Mouse (Mus musculus): ENCODE measurements at regions not wholly inside any gene's neighbourhood (a gene's known extent, or its start where the extent isn't known, plus 50 kb on each side); places are given as distances from the start of the nearest gene placed in this dataset.

GRCm38 (mm10) chr10:118603857-118604414 is 163.1 kb downstream of the Ifng start:
- H3K27me3 ChIP-seq, result no peaks in the 10 kb centered on the region
- H3K4me2 ChIP-seq, result no peak overlapping the region
- no peaks in the 10 kb centered on the region for H3K36me3 ChIP-seq
- 0 out of 2 replicates have a peak, but pooled peaks cover 3% of the 10 kb centered on the region for H3K9me3 ChIP-seq
- no peaks in the 10 kb centered on the region for H3K4me1 ChIP-seq (replicated peaks)
- 85% methylated on average over 13 of the region's 13 CpGs for WGBS
- H3K4me3 ChIP-seq (replicated peaks), result no peak overlapping the region
- no peak overlapping the region for H3K9ac ChIP-seq (replicated peaks)
- H3K27ac ChIP-seq, result no peak overlapping the region
- ATAC-seq (ENCODE audit: insufficient number of reproducible peaks, insufficient read depth, low FRiP score, low TSS enrichment, low read depth), result no peak

DNA sequence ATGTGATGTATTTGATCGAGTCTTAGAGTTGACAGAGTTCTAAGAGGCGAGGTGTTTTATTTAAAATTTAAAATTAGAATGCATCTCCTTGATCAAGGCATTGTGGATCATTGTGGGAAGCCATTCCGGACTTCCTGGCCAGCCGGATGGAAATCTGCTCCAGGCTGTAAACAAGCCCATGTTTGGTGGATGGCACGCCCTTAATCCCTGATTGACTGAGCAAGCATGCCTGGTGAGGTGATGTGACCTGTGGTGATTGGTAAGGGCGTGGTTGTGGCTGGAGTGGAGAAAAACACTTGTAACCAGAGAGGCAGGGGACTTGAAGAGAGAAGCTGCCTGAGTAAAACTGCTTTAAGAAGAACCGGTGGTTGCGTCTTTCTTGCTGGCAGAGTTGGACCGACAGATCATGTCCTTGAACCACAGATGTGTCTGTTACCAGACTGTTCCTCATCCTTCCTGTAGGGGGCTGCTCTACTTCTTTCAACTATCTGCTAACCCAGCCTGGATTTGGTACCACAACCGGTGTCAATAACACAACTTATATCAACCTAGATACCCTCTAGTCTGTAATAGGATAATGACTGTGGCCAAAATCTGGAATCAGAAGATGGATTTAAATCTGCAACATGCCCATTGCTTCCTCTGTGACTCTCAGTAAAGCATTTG is 164.4 kb downstream of the Ifng start:
- Histone ChIP-seq H3K27ac (no peak overlapping the region), H3K27me3 (no peaks in the 10 kb centered on the region), H3K4me1 (replicated peaks) (no peaks in the 10 kb centered on the region), H3K9ac (replicated peaks) (no peak overlapping the region), H3K36me3 (no peaks in the 10 kb centered on the region), H3K9me3 (0 out of 2 replicates have a peak, but pooled peaks cover 3% of the 10 kb centered on the region), H3K4me2 (no peak overlapping the region), H3K4me3 (replicated peaks) (no peak overlapping the region)
- no peak for ATAC-seq (ENCODE audit: insufficient number of reproducible peaks, insufficient read depth, low FRiP score, low TSS enrichment, low read depth)
- 88% methylated on average over 10 of the region's 10 CpGs for WGBS

DNA sequence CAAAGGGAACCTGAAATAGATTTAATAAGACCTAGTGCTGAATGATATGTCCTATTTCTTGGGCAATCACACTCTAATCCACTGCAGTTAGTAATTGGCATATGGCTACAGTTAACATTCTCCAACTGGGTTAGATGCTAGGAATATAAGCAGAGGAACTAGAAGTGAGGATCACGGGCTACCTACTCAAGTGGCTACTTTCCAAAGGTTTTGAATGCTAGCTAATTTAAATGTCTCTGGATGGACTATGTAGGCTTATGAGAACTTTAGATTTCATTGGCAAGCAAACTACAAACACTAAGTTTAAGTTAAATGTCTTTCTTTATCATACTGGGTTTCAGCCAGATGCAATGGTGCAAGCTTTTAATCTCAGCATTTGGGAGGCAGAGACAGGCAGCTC is 166.6 kb downstream of the Ifng start:
- Histone ChIP-seq H3K4me3 (replicated peaks) (no peak overlapping the region), H3K4me1 (replicated peaks) (no peaks in the 10 kb centered on the region), H3K9me3 (0 out of 2 replicates have a peak, but pooled peaks cover 3% of the 10 kb centered on the region), H3K27me3 (no peaks in the 10 kb centered on the region), H3K9ac (replicated peaks) (no peak overlapping the region), H3K36me3 (no peaks in the 10 kb centered on the region), H3K4me2 (no peak overlapping the region), H3K27ac (no peak overlapping the region)
- no peak for ATAC-seq (ENCODE audit: insufficient number of reproducible peaks, insufficient read depth, low FRiP score, low TSS enrichment, low read depth)
- 83% methylated on average over 1 of the region's 1 CpGs for WGBS

- Histone ChIP-seq H3K27me3 (no peaks in the 10 kb centered on the region), H3K4me3 (replicated peaks) (no peak overlapping the region), H3K36me3 (no peaks in the 10 kb centered on the region), H3K4me2 (no peak overlapping the region), H3K9me3 (0 out of 2 replicates have a peak, but pooled peaks cover 3% of the 10 kb centered on the region), H3K9ac (replicated peaks) (no peak overlapping the region), H3K4me1 (replicated peaks) (no peaks in the 10 kb centered on the region), H3K27ac (no peak overlapping the region)
- ATAC-seq (ENCODE audit: insufficient number of reproducible peaks, insufficient read depth, low FRiP score, low TSS enrichment, low read depth), result no peak
- WGBS, result 62% methylated on average over 4 of the region's 4 CpGs
Measured at GRCm38 (mm10) chr10:118608376-118609145, 167.7 kb downstream of the Ifng start.

GRCm38 (mm10) chr10:118609157-118609556 is 168.3 kb downstream of the Ifng start:
- 84% methylated on average over 4 of the region's 4 CpGs for WGBS
- Histone ChIP-seq H3K4me1 (replicated peaks) (no peaks in the 10 kb centered on the region), H3K4me2 (no peak overlapping the region), H3K27me3 (no peaks in the 10 kb centered on the region), H3K4me3 (replicated peaks) (no peak overlapping the region), H3K27ac (no peak overlapping the region), H3K9me3 (0 out of 2 replicates have a peak, but pooled peaks cover 3% of the 10 kb centered on the region), H3K36me3 (no peaks in the 10 kb centered on the region), H3K9ac (replicated peaks) (no peak overlapping the region)
- no peak for ATAC-seq (ENCODE audit: insufficient number of reproducible peaks, insufficient read depth, low FRiP score, low TSS enrichment, low read depth)

DNA sequence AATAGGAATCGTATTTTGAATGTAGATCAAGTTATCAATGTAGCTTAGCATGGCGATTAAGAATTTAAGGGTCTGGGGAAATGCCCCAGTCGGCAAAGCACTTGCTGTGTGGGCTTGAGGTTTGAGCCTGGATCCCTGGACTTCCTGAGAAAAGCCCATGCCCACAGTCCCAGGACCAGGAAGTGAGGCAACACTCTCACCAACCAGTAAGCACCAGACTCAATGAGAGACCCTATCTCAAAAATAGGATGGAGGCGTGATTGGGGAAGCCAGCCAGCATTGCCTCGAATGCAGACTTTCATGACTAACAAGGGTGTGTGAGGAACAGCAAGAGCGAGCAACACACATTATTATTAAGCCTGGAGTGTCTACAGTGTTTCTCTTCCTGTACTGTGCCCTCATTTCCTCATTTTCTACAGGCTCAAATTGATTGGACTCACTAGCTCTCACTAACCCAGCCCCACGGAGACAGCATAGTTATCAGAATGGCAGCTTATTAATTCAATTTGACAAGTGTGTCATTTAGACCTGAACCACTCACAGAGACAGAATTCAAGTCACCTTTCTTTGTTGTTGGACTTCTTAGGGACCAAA is 170.1 kb downstream of the Ifng start:
- no peaks in the 10 kb centered on the region for H3K36me3 ChIP-seq
- no peaks in the 10 kb centered on the region for H3K27me3 ChIP-seq
- no peak overlapping the region for H3K27ac ChIP-seq
- no peak overlapping the region for H3K4me3 ChIP-seq (replicated peaks)
- no peak overlapping the region for H3K9ac ChIP-seq (replicated peaks)
- no peaks in the 10 kb centered on the region for H3K4me1 ChIP-seq (replicated peaks)
- 85% methylated on average over 7 of the region's 7 CpGs for WGBS
- H3K4me2 ChIP-seq, result no peak overlapping the region
- no peaks in the 10 kb centered on the region for H3K9me3 ChIP-seq
- ATAC-seq (ENCODE audit: insufficient number of reproducible peaks, insufficient read depth, low FRiP score, low TSS enrichment, low read depth), result no peak

DNA sequence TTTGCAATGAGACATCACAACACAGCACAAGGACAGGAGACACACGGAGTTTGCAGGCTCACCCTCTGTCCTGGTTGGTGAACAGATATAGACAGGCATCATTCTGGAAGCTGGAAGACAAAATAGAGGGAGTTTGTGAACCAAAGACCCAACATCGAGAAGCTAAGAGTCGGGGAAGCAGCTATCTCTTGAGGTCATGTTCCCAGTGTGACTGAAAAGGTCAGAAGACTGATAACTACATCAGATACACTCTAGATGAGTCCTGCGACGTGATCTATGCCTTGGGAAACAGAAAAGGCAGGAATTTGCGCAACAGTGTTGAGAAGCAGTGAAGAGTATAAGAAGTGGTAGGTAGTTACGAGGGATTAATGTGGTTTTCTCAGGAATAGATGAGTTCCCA is 171.2 kb downstream of the Ifng start:
- 87% methylated on average over 7 of the region's 7 CpGs for WGBS
- H3K9me3 ChIP-seq, result no peaks in the 10 kb centered on the region
- H3K4me3 ChIP-seq (replicated peaks), result no peak overlapping the region
- no peaks in the 10 kb centered on the region for H3K27me3 ChIP-seq
- H3K9ac ChIP-seq (replicated peaks), result no peak overlapping the region
- H3K36me3 ChIP-seq, result no peaks in the 10 kb centered on the region
- H3K27ac ChIP-seq, result no peak overlapping the region
- ATAC-seq (ENCODE audit: insufficient number of reproducible peaks, insufficient read depth, low FRiP score, low TSS enrichment, low read depth), result no peak
- no peak overlapping the region for H3K4me2 ChIP-seq
- no peaks in the 10 kb centered on the region for H3K4me1 ChIP-seq (replicated peaks)

DNA sequence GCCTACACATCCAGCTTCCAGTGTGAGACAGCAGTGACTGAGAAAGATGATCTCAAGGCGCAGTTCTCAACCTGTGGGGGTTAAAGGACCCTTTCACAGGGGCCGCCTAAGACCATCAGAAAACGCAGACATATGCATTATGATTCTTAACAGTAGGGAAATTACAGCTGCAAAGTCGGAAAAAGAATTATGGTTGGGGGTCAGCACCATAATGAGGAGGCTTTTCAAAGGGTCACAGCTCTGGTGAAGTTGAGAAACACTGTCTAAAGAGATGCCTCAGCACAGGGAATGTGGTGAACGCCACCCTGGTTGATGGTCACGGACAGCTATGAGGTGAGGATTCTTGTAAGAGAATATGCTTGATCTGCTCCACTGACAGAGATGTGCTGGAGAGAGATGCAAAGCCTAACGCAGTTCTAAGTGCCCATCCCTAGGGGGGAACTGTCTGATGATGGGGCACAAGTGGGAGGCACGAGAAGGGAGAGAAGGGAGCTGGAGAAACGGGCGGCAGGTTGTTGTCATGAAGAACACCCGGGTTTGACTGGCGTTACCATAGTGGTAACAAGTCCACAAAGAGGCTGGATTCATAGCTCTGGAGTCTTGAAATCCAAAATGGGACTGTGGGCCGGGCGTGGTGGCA is 172.3 kb downstream of the Ifng start:
- Histone ChIP-seq H3K4me2 (no peak overlapping the region), H3K27ac (no peak overlapping the region), H3K9me3 (no peaks in the 10 kb centered on the region), H3K4me3 (replicated peaks) (no peak overlapping the region), H3K4me1 (replicated peaks) (no peaks in the 10 kb centered on the region), H3K36me3 (no peaks in the 10 kb centered on the region), H3K9ac (replicated peaks) (no peak overlapping the region), H3K27me3 (no peaks in the 10 kb centered on the region)
- WGBS, result 88% methylated on average over 14 of the region's 14 CpGs
- no peak for ATAC-seq (ENCODE audit: insufficient number of reproducible peaks, insufficient read depth, low FRiP score, low TSS enrichment, low read depth)

GRCm38 (mm10) chr10:118614251-118614865 is 173.5 kb downstream of the Ifng start:
- no peak overlapping the region for H3K4me3 ChIP-seq (replicated peaks)
- 86% methylated on average over 6 of the region's 6 CpGs for WGBS
- no peak for ATAC-seq (ENCODE audit: insufficient number of reproducible peaks, insufficient read depth, low FRiP score, low TSS enrichment, low read depth)

DNA sequence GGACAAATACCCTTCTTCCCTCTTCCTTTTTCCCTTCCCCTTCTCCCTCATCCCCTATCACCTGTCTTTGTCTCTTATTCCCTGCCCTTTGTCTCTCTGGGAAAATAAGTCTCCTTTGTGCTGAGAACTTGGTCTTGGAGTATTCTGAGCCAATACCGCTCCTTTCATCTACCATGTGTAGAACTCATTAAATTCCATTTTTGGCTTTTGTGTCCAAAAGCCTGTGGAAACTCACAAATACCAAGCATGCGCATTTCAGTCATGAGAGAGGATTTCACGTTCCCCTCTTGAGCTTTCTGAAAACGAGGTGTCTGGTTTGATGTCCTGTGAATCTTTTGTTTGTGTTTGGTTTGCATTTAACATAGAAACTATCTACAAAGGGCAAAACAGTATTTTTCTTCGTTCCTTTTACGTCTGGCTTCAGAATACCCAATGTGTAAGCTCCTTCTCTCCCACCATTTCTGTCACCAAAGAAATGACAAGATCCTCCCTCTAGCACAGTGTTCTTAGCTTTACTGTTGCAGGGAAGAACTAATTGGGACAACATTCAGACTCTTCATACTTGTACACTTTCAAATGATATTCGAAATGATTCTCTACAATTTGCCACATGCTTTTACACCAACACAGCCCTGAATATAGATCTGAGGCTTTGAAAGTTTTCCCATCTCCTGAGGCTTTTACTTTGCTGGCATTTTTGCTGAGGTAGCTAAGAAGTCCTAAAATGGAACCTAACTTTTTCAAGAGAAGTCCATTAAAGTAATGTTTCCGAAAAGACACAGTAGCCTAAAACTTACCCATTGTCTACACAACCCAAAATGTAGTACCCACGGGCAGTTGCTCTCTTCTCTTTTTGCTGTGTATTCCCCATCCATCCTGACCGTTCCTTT is 174.5 kb downstream of the Ifng start:
- Histone ChIP-seq H3K27me3 (no peaks in the 10 kb centered on the region), H3K36me3 (no peaks in the 10 kb centered on the region), H3K4me3 (replicated peaks) (no peak overlapping the region), H3K9ac (replicated peaks) (no peak overlapping the region), H3K4me1 (replicated peaks) (no peaks in the 10 kb centered on the region), H3K27ac (no peak overlapping the region), H3K4me2 (no peak overlapping the region), H3K9me3 (no peaks in the 10 kb centered on the region)
- 86% methylated on average over 10 of the region's 10 CpGs for WGBS
- ATAC-seq (ENCODE audit: insufficient number of reproducible peaks, insufficient read depth, low FRiP score, low TSS enrichment, low read depth), result no peak

More at GRCm38 (mm10) chr10:118614251-118614865, 173.5 kb downstream of the Ifng start:
- Histone ChIP-seq H3K27me3 (no peaks in the 10 kb centered on the region), H3K9ac (replicated peaks) (no peak overlapping the region), H3K27ac (no peak overlapping the region), H3K4me2 (no peak overlapping the region), H3K4me1 (replicated peaks) (no peaks in the 10 kb centered on the region), H3K9me3 (no peaks in the 10 kb centered on the region), H3K36me3 (no peaks in the 10 kb centered on the region)

Data from limb, embryonic 12.5 days (tissue).